Mouse (Mus musculus) stomach, embryonic 16.5 days (tissue): ENCODE measurements at regions not wholly inside any gene's neighbourhood (a gene's known extent, or its start where the extent isn't known, plus 50 kb on each side); places are given as distances from the start of the nearest gene placed in this dataset.

Experiments
- ATAC-seq: fragments of 200-750 bp; cut with Nextera tagmentation; 2 replicates; pipeline ENCODE4 v1.8.0; 2017; ENCODE audit warnings: moderate number of reproducible peaks, moderate TSS enrichment; ENCODE audit not compliant: insufficient read depth, low FRiP score
- H3K27ac ChIP-seq: fragments of 300-500 bp; sonication (generic); 2 replicates; pipeline ENCODE4 v1.5.1; 2014; ENCODE audit warnings: low read length
- H3K27me3 ChIP-seq: fragments of 300-500 bp; sonication (generic); 2 replicates; pipeline ENCODE4 v1.6.1; 2014; ENCODE audit warnings: low read length, control low read depth, mixed read lengths; ENCODE audit not compliant: control insufficient read depth, insufficient read depth
- H3K36me3 ChIP-seq: fragments of 300-500 bp; sonication (generic); 2 replicates; pipeline ENCODE4 v1.6.1; 2014; ENCODE audit warnings: low read length; ENCODE audit not compliant: control insufficient read depth, insufficient read depth
- H3K4me1 ChIP-seq: fragments of 300-500 bp; sonication (generic); 2 replicates; pipeline ENCODE4 v1.6.1; 2014; ENCODE audit warnings: low read length, control low read depth, mixed read lengths; ENCODE audit not compliant: control insufficient read depth, insufficient read depth
- H3K4me2 ChIP-seq: fragments of 300-500 bp; sonication (generic); 2 replicates; pipeline ENCODE4 v1.6.1; 2014; ENCODE audit warnings: low read depth, low read length, mixed read lengths
- H3K4me3 ChIP-seq: fragments of 300-500 bp; sonication (generic); replicated peaks from 2 replicates; pipeline ENCODE4 v1.5.1; 2014; ENCODE audit warnings: mild to moderate bottlenecking, low read length
- H3K9ac ChIP-seq: fragments of 300-500 bp; sonication (generic); 2 replicates; pipeline ENCODE4 v1.6.1; 2014; ENCODE audit warnings: low read length
- H3K9me3 ChIP-seq: fragments of 300-500 bp; sonication (generic); replicated peaks from 2 replicates; pipeline ENCODE4 v1.6.1; 2016; ENCODE audit warnings: low read length, control low read depth; ENCODE audit not compliant: control insufficient read depth
- WGBS: fragments of 180-500 bp; shearing (Covaris S2); extraction: QIAGEN DNeasy Blood & Tissue Kit; methylation state at CpG from one replicate; pipeline ENCODE4 v1.1.7; 2014; 5-methylcytosine and 5-hydroxymethylcytosine counted together

DNA sequence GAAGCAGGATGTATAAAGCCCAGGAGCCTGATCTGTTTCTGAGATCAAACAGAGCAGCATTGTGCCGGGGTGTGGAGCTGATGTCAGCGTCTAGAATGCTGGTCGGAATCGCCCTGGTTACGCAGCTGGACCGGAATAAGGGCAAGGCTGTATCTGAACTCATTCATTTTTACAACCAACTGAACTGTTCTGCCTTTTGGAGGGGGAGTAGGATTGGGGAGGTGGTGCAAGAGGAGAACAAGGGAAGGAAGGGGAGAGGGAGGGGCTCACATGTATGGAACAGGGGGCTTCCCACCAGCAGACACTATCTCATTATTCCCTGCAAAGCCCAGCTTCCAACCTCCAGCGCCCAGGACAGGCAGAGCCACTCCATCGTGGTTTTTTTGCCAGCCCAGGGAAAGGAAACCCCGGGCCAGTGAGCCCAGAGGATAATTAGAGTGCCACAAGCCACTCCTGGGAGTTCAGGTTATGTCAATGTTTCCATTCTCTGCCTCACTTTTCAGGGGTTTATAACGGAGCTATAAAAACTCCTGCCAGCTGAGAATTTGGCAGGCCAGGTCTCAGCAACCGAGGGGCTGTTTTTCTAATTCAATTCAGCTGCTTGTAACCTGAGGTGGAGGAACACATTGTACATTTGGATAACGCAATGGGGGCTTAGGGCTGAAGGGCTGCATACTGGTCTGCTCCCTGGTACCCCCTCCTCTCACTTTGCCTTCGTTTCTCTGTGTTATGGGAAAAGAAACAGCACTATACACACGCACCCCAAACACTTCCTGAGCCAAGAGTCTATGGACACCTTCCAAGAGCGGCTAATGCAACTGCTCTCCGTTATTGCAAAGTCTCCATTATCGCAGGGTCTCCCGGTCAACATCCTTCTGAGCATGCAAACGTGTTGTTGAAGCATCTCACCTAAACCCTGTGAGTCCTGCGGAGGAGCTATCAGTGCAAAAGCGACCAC lies 170.0 kb upstream of the Hes1 start:
- no peak for ATAC-seq
- H3K9me3 ChIP-seq, result no peaks in the 10 kb centered on the region
- H3K27ac ChIP-seq, result 0 out of 2 replicates have a peak overlapping the region, but pooled peaks have one; percentile 1
- H3K4me2 ChIP-seq, result peak overlapping the region; percentile 28; the same call in 1 of the 2 replicates
- 0 out of 2 replicates have a peak overlapping the region, but pooled peaks have one; percentile 40 for H3K9ac ChIP-seq
- 29% methylated on average over 21 of the region's 21 CpGs for WGBS
- no peaks in the 10 kb centered on the region for H3K36me3 ChIP-seq
- no peak overlapping the region for H3K4me3 ChIP-seq
- H3K4me1 ChIP-seq, result peaks cover 12% of the 10 kb centered on the region
- H3K27me3 ChIP-seq, result no peaks in the 10 kb centered on the region

DNA sequence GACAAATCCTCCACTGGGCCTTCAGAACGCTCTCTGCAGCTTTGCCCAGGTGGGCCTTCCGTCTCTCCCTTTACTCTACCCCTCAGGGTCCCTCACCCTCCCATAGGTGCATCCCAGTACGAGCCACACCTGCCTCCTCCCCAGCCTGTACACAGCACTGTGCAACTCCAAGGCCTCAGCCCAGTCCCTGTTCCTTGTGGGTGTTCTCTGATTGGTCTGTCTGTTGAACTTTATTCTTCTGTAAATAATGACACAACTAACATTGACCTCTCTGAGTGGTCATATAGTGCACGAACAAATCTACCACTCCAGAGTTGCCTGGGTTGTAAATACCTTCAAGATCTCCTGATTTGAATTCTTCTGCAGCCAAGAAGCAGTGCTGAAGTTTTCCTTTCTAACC lies 167.8 kb upstream of the Hes1 start:
- 64% methylated on average over 4 of the region's 4 CpGs for WGBS
- Histone ChIP-seq H3K36me3 (no peaks in the 10 kb centered on the region), H3K27me3 (no peaks in the 10 kb centered on the region), H3K27ac (no peak overlapping the region), H3K4me2 (no peak overlapping the region), H3K4me3 (no peak overlapping the region), H3K4me1 (peaks cover 12% of the 10 kb centered on the region), H3K9ac (no peak overlapping the region), H3K9me3 (no peaks in the 10 kb centered on the region)
- peak; percentile 78; the same call in 1 of the 2 replicates for ATAC-seq

DNA sequence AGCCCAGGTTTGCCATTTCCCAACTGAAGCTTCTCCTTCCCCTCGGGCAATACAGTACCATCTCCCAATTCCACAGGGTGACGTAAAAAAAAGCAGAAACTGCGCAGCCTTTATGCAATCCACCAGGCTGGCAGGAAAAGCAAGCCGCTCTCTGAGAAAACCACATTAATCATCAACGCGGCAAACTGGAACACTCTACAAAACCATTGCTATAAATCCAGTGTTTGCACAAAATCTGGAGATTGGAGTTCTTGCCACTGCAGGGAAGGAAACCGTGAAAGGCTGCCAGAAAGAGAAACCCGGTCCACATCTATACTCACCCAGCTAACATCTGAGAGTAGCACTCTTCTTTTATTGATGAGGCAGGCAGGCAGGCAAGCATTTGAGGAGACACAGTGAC lies 160.7 kb upstream of the Hes1 start:
- WGBS, result 10% methylated on average over 8 of the region's 8 CpGs
- no peaks in the 10 kb centered on the region for H3K27me3 ChIP-seq
- H3K4me2 ChIP-seq, result 0 out of 2 replicates have a peak overlapping the region, but pooled peaks have one; percentile 1
- peak overlapping the region; percentile 68 for H3K27ac ChIP-seq
- H3K4me1 ChIP-seq, result peaks cover 25% of the 10 kb centered on the region
- no peaks in the 10 kb centered on the region for H3K36me3 ChIP-seq
- ATAC-seq, result peak; percentile 24; the same call in 1 of the 2 replicates
- H3K9me3 ChIP-seq, result no peaks in the 10 kb centered on the region
- H3K9ac ChIP-seq, result 0 out of 2 replicates have a peak overlapping the region, but pooled peaks have one; percentile 13
- no peak overlapping the region for H3K4me3 ChIP-seq

DNA sequence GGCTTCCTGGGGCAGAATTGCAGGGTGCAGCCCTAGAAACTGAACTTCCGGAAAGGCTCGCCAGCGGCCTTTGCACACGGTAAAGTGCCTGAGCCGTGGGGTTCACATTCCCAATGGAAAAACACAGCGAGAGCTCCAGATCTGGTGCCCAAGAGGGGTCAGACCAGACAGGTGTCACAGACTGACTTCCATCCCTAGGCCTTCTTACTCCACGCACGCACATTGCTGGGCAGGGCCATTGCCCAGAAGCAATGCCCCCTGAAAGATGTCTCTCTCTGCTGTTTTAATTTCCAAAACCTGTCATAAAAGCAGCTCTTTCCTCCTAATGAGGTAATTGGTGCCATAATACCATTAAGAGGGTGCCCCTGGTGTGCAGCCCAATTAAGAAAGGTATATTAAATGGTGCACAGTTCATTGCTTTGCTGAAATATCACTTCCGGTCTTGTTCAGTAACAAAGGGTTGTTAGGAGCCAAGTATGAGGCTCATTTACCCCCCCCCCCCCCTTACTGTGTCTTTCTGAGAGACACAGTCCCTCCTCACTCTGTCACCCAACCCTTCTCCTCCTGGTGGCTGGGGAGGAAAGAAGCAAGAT lies 159.9 kb upstream of the Hes1 start:
- H3K4me2 ChIP-seq, result no peak overlapping the region
- WGBS, result 77% methylated on average over 9 of the region's 9 CpGs
- no peaks in the 10 kb centered on the region for H3K27me3 ChIP-seq
- H3K27ac ChIP-seq, result peak overlapping the region; percentile 68; the same call in 1 of the 2 replicates
- 0 out of 2 replicates have a peak, but pooled peaks have one; percentile 3 for ATAC-seq
- no peak overlapping the region; the same call in 1 of the 2 replicates for H3K9ac ChIP-seq
- H3K4me1 ChIP-seq, result peaks cover 25% of the 10 kb centered on the region
- no peaks in the 10 kb centered on the region for H3K36me3 ChIP-seq
- no peak overlapping the region for H3K4me3 ChIP-seq
- H3K9me3 ChIP-seq, result no peaks in the 10 kb centered on the region

DNA sequence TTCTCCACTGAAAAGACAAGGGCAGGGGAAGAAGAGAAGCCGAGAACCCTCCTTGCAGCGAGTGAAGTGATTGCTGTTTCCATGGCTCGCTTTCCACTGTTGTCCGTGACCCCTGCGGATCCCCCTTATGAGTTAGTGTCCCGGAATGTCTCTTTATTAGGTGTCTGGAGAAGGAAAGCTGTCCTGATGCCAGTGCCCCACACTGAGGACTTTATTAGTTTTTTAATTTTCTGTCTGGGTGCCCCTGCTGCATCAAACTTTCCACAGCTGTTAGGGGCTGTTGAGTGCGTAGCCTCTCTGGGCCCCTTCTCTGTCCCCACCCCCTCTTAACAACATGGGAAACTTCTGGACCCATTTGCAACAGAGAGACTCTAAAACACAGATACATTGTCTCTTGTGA lies 156.9 kb upstream of the Hes1 start:
- H3K9me3 ChIP-seq, result peaks cover 3% of the 10 kb centered on the region; the same call in 1 of the 2 replicates
- H3K4me1 ChIP-seq, result peaks cover 28% of the 10 kb centered on the region
- H3K36me3 ChIP-seq, result no peaks in the 10 kb centered on the region
- 81% methylated on average over 7 of the region's 7 CpGs for WGBS
- ATAC-seq, result no peak
- H3K27ac ChIP-seq, result no peak overlapping the region
- no peak overlapping the region for H3K4me3 ChIP-seq
- no peaks in the 10 kb centered on the region for H3K27me3 ChIP-seq
- H3K4me2 ChIP-seq, result no peak overlapping the region
- H3K9ac ChIP-seq, result no peak overlapping the region

DNA sequence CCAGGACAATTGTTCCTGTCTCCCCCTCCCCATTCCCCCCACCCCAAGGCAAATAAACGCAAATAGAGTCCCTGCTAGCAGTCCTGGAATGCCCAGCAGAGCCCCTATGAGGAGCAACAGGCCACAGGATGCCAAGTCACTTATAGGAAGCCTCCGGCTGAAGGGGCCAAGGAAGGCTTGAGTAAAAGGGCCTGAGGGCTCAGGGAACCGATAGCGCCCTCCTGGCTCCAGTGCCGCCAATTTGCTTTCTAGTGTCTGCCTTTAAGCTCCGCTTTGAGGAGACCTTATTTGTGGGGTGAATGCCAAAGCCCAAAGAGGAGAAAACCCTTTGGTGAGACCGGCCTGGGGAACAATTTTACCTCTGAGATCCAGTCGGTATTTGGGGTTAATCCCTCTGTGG lies 156.2 kb upstream of the Hes1 start:
- WGBS, result 40% methylated on average over 8 of the region's 8 CpGs
- no peak for ATAC-seq

DNA sequence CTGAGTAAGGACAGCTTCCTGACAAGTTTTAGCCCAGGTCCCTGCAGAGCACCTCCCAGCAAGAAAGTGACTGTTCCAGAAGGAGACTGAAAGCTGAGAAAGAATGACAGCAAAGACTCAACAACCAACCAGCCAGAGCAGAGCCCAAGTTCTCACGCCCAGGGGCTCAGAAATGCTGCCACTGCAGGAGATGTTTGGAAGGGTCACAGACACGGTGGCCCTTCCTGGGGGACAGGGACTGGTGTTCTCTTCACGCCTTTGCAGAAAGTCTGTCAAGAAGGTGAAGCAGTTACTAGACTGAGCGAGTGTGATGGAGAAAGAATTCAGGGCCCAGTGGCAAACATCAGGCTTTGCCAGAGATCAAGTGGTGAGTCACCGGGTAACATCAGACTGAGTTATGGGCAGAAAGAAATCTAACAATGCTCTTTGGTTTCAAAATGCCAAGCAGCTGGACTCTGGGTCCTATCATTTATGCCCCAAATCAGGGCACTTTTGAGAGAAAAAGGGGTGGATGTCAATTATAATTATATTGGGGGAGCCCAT lies 154.2 kb upstream of the Hes1 start:
- WGBS, result 57% methylated on average over 5 of the region's 5 CpGs
- Histone ChIP-seq H3K4me3 (no peak overlapping the region), H3K4me1 (peaks cover 15% of the 10 kb centered on the region; the same call in 1 of the 2 replicates), H3K27ac (peak overlapping the region; percentile 69), H3K36me3 (no peaks in the 10 kb centered on the region), H3K4me2 (no peak overlapping the region), H3K9me3 (peaks cover 3% of the 10 kb centered on the region; the same call in 1 of the 2 replicates), H3K9ac (no peak overlapping the region), H3K27me3 (no peaks in the 10 kb centered on the region)
- ATAC-seq, result no peak

More for the DNA sequence above, 156.2 kb upstream of the Hes1 start:
- H3K27ac ChIP-seq, result no peak overlapping the region
- no peak overlapping the region for H3K4me2 ChIP-seq
- no peaks in the 10 kb centered on the region for H3K36me3 ChIP-seq
- H3K4me1 ChIP-seq, result peaks cover 27% of the 10 kb centered on the region
- H3K4me3 ChIP-seq, result no peak overlapping the region
- peaks cover 3% of the 10 kb centered on the region; the same call in 1 of the 2 replicates for H3K9me3 ChIP-seq
- H3K27me3 ChIP-seq, result no peaks in the 10 kb centered on the region
- no peak overlapping the region for H3K9ac ChIP-seq

DNA sequence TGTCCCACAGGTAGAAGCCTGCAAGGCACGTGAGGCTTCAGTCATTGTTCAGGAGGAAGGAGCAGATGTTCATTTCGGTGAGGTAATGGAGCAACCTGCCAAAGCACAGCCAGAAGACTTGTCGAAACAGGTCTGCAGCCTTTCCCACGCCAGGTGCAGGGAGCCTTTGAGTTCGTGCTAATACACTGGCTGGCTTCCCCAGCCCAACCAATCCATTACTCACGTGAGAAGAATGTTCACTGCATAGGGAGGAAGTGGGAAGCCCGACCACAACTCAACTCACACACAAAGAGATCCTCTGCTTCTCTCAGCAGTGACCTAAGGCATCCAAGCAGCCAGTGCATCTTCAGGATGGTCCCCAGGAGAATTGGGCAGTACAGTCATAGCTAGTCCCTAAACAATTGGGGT lies 153.0 kb upstream of the Hes1 start:
- H3K9ac ChIP-seq, result no peak overlapping the region
- H3K9me3 ChIP-seq, result peaks cover 3% of the 10 kb centered on the region; the same call in 1 of the 2 replicates
- peak overlapping the region; percentile 69 for H3K27ac ChIP-seq
- 61% methylated on average over 7 of the region's 7 CpGs for WGBS
- H3K4me3 ChIP-seq, result no peak overlapping the region
- ATAC-seq, result peak; percentile 83
- H3K36me3 ChIP-seq, result no peaks in the 10 kb centered on the region
- no peak overlapping the region for H3K4me2 ChIP-seq
- H3K27me3 ChIP-seq, result no peaks in the 10 kb centered on the region
- H3K4me1 ChIP-seq, result peaks cover 15% of the 10 kb centered on the region; the same call in 1 of the 2 replicates
